Mouse (Mus musculus) testis, adult 2 months (tissue): ENCODE measurements around the gene 4930432M17Rik.

Experiments used
- CTCF ChIP-seq: fragments of 200-500 bp; IDR thresholded peaks from 2 replicates; pipeline ENCODE4 v1.5.1; 2012; ENCODE audit warnings: low read depth, mild to moderate bottlenecking, inconsistent platforms, low read length, moderate library complexity; ENCODE audit not compliant: control insufficient read depth, insufficient read depth, insufficient replicate concordance
- POLR2A ChIP-seq: fragments of 200-500 bp; IDR thresholded peaks from 2 replicates; pipeline ENCODE4 v1.6.1; 2012; ENCODE audit warnings: low read depth, mild to moderate bottlenecking, inconsistent platforms, low read length, moderate library complexity; ENCODE audit not compliant: control insufficient read depth

GRCm38 (mm10) chr3:121628245-121628644, 42.3 kb upstream of the 4930432M17Rik start:
- no peak for TF ChIP-seq CTCF
- no peak for TF ChIP-seq POLR2A
